Mouse (Mus musculus): ENCODE measurements around the gene Dbp.

Dbp gene

DNA sequence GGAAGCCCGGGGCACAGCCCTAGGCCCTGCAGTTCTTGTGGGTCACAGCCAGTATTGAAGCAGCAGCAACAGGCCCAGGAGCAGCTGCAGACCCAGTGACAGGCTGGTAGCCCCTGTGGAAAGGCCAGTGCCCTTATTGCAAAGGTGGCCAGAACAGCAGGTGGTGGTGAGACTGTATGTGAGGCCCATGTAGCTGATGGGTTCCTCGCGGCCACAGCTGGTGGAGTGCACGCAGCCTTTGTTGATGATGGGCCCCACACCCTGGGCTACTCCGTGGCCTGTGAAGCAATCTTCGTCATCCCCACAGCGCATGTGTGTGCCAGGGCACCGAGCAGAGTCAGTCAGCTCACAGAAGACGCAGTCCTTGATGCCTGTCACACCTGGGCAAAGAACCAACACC, 20.3 kb downstream of the Dbp start:
- no peak for DNase-seq (ENCODE audit: low read depth)

DNA sequence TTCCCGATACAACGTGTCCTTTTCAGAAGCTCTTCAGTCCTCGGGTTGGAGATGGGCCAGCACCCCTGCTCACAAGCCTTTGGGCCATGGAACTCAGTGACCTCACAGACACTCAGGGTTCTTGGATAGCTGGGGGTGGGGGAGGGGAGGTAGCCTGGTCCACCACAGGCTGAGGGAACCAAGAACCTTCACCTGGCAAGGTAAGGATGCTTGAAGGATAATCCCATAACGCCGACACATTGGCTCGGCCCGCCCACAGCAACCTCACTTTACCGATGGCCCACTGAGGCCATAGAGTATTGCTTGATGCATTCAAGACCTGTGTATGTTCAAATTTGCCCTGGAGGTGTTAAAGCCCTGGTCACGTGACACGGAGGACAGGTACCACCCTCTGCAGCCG, 20.8 kb downstream of the Dbp start, which contains the start of gene Spaca4:
Gene Spaca4, minus strand, starts transcription at position 101 of the 400 bp plus-strand sequence.
- no peak for DNase-seq (ENCODE audit: low read depth)

DNA sequence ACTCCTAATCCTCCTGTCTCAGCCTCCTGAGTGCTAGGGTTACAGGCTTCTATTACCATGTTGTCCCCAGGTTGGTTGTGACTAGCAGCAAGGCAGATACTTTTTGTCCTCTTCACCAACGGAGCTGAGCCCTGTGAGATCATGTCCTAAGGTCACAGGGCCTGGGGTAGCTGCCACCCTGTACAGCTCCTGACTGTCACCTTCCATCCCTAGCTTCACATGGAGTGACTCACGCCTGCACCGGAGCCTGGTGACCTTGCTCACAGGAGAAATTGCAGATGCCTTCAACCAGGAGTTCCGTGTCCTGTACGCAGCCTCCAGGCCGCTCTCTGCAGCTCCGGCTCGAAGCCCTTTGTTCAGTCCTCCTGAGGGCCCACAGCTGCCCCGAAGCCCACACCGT, 21.5 kb downstream of the Dbp start:
- no peak for DNase-seq (ENCODE audit: low read depth)

DNA sequence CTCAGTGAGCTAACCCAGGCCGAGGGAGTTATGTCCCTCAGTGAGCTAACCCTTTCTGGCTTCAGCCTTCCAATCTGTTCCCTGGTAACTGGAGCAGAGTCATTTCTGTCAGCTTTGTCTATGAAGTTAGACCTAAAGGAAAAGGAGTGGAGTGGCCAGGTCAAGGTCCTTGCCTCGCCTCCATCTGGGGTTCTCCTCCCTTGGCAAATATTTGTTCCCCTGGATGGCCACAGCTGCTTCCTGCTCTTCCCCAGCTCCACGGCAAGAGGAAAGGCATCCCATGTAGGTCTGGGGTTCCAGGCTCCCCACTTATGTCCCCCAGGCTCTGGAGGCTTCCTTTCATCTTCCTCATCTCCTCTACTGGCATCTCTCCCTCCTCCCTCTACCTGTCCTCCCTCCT, 22.7 kb downstream of the Dbp start:
- no peak for DNase-seq (ENCODE audit: low read depth)

DNA sequence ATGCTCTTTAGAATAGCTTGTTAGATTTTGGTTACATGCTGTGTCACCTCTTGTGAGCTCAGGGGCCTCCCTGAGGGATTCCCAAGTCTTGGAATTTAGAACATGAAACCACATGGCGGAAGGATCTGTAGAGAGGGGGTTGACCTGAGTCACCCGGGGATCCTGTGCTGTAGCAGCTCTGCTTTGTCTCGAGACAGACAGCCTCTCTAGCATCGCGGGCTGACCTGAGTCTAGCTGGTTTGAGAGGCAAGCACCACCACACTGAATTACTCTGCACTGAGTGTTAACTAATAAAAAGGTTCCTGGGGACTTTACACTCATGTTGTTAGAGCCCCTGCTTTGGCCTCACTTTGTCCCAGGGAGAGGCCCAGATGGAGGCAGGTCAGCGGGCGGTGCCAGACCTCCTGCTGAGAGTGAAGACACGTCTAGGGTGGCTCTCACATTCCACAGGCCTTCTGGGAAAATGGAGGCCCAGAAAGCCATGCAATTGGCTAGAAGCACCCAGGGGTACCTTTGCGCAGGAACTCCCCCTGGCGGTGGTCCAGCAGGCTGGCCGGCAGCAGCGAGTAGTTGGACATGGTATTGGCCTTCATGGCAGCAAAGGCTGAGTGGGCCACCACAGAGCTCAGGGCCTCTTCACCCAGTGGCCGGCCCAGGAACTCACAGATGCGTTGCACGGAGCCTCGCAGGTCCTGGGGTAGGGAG, 26.0 kb downstream of the Dbp start:
- peak; percentile 53 for DNase-seq (ENCODE audit: low read depth)

DNA sequence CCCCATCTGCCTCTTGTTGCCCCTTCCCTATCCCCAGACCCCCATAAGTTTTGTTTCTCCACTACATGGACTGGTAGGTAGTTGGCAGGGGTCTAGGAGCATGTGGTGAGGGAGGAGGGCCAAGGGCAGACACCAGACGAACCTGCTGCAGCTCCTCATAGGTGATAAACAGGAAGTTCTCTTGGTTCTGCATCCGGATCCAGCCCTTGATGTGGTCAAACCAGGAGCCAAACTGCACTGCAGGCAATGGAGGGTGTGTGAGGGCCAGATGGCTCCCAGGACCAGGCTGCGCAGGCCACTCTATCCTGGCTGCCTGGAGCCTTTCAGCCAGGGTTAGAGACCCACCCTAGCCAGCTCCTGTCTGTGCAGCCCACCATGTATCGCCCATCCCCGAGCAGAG, 28.6 kb downstream of the Dbp start:
- DNase-seq (ENCODE audit: low read depth) = peak; percentile 87

DNA sequence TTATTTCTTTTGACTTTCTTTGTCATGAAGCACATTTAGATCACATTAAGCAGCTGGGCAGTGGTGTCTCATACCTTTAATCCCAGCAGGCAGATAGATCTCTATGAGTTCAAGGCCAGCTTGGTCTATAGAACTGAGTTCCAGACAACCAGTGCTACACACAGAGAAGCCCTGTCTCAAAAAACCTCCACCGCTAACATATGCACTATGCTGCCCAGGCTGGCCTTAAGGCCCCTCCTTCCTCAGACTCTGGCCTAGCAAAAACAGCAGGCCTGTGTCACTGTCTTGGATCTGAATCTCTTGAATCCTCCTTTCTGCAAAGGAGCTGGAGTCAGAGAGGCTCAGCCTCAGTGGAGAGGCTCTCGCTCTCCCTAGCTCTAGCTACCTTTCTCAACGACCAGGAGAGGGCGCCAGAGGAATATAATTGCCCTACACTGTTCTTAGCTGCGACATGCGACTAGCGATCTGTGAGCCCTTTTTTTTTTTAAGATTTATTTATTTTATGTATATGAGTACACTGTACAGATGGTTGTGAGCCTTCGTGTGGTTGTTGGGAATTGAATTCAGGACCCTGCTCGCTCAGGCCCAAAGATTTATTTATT, 34.4 kb downstream of the Dbp start:
- peak; percentile 98 for DNase-seq (ENCODE audit: low read depth)

DNA sequence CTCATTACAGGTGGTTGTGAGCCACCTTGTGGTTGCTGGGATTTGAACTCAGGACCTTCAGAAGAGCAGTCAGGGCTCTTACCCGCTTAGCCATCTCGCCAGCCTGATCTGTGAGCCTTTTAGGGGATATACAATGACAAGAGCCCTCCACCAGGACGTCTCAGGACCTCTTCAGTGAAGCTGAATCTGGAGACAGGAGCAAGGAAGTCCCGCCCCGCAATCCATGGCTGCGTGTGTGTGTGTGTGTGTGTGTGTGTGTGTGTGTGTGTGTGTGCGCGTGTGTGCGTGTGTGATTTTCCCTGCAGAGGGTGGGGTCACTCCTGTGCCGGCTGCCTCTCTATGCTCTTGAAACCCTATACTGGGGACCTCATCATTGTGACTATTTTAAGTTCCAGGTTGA, 34.9 kb downstream of the Dbp start:
- DNase-seq (ENCODE audit: low read depth) = peak; percentile 62

DNA sequence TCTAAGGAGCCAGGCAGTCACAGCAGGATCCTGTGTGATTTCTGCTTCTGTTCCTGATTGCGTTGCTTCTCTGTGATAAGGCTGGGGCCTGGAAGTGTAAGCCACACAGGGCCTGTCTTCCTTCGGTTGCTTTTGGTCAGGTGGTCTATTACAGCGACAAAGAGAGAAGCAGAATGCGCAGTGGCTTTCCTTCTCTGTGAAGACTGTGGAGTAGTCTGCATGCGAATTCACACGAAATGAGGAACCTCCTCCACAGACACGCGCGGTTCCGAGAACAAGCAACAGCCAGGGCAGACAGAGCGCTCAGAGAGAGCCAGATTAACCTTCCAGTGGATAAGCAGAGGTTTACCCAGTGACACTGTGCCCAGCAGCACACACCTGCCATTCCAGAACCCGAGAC, 36.4 kb downstream of the Dbp start:
- DNase-seq (ENCODE audit: low read depth) = no peak

DNA sequence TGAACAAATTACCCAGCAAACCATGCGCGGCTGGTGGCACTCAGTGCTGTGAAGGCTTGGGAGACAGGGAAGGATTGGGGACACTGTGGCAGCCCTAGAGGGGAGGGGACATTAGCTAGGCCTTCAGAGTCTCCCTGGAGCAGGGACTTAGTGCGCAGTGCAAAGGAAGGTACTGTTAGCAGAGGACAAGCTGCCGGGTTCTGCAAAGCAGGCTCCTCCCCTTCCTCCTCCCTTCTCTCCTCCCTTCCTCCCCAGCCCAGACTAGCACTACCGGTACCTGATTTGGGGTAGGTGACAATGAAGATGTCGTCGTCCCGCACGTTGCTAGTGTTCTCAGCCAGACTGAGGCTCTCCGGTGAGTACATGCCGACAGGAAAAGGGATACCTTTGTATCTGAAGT, 36.9 kb downstream of the Dbp start:
- peak; percentile 90 for DNase-seq (ENCODE audit: low read depth)

DNA sequence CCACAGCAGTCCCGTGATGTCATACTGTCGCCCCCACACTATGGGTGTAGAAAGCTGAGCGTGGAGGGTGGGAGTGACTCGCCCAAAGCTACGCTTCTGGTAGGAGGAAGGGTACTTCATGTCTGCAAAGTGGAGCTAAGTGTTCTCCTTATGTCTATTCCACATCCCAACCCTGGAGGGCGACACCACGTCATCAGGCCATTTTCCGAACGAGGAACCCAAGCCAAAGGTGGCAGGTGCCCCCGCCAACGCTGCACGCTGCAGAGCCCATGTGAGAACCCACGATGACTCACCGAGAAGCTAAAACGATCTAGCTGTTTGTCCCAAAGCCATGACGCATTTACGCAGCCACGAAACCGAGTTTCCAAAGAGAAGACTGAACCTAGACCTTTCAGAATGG, 37.5 kb downstream of the Dbp start:
- peak; percentile 90 for DNase-seq (ENCODE audit: low read depth)

DNA sequence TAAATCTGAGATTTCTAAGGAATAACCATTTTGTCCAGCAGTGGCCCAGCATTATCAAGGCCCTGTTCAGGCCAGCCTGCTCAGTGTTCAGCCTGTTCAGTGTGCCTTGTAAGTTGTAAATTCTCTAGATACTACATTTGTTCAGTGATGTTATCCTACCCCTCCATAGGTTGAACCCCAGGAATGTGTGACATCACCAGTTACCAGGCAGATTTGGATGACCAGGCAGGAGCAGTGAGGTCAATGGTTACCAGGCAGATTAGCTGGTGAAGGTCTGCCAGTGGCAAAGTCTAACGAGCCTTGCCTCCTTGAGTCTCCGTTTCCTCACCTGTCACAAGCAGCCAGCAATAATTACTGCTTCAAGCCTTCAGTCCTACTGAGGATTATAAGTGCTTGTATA, 39.5 kb downstream of the Dbp start:
- peak; percentile 73 for DNase-seq (ENCODE audit: low read depth)

DNA sequence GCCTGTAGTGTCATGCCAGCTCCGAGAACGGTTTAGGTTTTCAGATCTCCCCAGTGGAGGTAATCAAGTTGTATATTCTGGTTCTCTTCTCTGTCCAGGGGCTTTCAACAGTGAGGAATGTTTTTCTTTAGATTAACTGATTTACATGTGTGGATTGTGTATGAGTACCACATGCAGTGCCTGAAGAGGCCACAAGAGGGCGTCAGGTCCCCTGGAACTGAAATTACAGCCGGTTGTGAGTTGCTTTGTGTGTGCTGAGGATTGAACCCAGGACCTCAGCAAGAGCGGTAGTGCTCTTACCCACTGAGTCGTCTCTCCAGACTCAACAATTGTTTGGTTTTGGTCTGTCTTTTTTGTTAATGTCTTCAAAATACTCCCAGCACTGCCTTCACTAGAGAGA, 41.6 kb downstream of the Dbp start:
- DNase-seq (ENCODE audit: low read depth) = peak; percentile 54

DNA sequence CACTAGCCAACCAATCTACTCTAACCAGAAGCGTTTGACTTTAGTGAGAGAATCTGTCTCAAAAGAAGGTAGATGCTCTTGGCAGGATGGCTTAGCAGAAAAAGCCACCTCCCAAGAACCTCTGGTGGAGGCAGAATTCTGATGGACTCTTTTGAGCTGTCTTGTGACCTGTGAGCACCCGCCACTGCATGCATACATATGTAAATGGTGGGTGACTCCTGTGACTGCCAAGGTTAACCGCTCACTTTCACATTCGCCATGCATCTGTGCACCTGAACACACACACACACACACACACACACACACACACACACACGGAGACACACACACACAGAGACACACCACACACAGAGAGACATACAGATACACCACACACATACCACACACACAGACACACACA, 42.6 kb downstream of the Dbp start:
- DNase-seq (ENCODE audit: low read depth) = no peak

DNA sequence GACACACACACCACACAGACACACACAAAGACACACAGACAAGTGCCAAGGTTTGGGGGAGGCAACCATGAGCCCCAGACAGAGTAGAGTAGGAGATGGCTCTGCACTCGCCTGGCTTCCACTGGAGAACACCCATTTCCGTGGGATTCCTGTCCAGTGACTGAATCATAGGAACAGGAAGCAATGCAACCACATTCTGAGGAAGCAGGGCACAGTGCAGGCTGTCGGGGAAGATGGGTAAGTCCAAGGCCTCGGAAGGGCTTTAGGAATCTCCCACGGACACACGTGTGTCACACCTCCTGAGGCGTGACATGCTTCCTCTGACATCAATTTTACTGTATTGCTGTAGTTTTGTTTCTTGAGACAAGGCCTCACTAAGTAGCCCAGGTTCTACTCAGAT, 43.2 kb downstream of the Dbp start:
- no peak for DNase-seq (ENCODE audit: low read depth)

DNA sequence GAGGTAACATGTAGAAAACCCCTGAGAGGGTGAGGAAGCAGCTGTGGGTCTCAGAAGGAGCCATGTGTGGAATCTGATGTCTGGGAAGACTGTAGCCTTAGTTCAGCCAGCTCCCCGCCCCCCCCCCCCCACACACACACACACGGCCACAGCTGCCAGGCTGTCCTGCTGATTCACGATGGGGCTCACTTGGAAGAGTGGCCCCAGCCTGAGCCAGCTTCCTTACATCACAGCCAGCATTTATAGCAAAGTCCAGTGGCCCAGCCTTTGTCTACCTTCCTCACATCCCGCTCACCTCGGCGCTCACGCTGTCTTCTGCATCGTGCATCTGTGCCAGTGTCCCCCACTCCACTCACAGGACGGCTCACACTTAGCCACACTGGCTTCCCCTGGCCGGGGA, 44.5 kb downstream of the Dbp start:
- DNase-seq (ENCODE audit: low read depth) = no peak

DNA sequence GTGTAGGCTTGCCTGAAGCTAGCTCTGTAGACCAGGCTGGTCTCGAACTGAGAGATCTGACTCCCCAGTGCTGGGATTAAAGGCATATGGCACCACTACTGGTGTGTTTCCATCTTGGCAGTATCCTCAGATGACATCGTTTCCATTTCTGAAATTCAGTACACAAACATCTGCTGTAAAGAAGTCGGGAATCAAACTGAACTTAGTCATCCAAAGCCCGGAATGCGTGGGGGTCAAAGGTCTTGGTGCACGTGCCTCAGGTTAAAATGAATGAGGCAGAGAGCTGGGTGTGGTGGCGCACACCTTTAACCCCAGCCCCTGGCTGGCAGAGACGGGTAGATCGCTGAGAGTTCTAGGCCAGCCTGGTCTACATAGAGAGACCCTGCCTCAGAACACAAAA, 45.3 kb downstream of the Dbp start:
- DNase-seq (ENCODE audit: low read depth) = no peak

DNA sequence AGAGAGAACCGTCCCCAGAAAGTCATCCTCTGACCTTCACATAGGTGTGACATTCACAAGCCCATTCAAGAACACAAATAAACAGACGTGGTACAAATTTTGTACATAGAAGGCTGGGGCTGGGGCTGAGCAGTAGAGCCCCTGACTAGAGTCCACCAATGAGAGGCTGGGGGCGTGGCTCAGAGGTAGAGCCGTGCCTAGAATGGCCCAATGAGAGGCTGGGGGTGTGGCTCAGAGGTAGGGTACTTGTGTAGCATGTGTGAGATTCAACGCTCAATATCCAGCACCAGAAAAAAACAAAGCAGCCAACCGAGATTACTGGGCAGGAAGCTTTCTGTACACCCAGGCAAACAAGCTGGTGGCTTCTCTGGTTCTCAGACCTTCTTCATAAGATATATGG, 50.8 kb downstream of the Dbp start:
- DNase-seq (ENCODE audit: low read depth) = no peak

DNA sequence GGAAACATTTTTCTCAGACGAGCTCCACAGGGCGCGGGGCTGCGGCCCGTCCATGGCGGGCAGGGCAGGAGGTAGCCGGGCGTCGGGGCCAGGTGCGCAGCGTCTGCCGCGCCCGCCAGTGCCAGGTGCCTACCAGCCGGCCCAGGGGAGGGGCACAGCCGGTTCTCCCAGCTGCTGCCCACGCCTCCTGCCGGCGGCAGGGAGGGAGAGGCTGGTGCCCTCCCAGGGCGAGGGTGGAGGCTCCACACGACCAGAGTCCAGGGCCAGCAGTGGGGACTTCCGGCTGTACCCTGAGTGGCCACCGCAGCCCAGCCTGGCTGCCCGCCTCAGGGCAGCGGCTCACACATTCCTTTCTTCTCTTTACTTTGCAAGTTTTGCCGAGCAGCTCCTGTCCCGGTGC, 54.5 kb downstream of the Dbp start:
- no peak for DNase-seq (ENCODE audit: low read depth)
